Mouse (Mus musculus): ENCODE measurements around the gene Nfe2.

- TF ChIP-seq CTCF (IDR thresholded peaks at IDR 0.05; ENCODE audit: low read depth): no peak
- peak; percentile 55; the same call in 1 of the 2 replicates for TF ChIP-seq EP300 (IDR thresholded peaks at IDR 0.05; ENCODE audit: low read depth)
These were observed 5.5 kb downstream of the Nfe2 start for GRCm38 (mm10) chr15:103252660-103253059.

All from liver, postnatal 0 days (tissue).